Mouse (Mus musculus): ENCODE results near the gene Npas3. TPM values are rescaled to one million over a fixed set of nuclear protein-coding genes. Genes with fewer than 3 reads are reported as not detected.

Npas3 gene
- polyA plus RNA-seq, 1 experiment from 2014 or later, result 4.1 TPM

- Histone ChIP-seq H3K27ac (replicated peaks) (no peak overlapping the region), H3K4me3 (replicated peaks) (no peak overlapping the region), H3K4me2 (replicated peaks) (no peak overlapping the region), H3K27me3 (no peaks in the 10 kb centered on the region), H3K9ac (no peak overlapping the region), H3K36me3 (no peaks in the 10 kb centered on the region), H3K9me3 (replicated peaks) (no peaks in the 10 kb centered on the region), H3K4me1 (no peaks in the 10 kb centered on the region)
- WGBS, result 90% methylated on average over 9 of the region's 9 CpGs
- ATAC-seq (ENCODE audit: insufficient number of reproducible peaks, low FRiP score, low TSS enrichment, low read depth), result no peak
Observed at GRCm38 (mm10) chr12:53698483-53699227, 450.2 kb downstream of the Npas3 start.

GRCm38 (mm10) chr12:53719896-53720295 is 471.4 kb downstream of the Npas3 start:
- WGBS, result 58% methylated on average over 6 of the region's 6 CpGs
- Histone ChIP-seq H3K4me2 (replicated peaks) (no peak overlapping the region), H3K4me1 (no peaks in the 10 kb centered on the region), H3K27ac (replicated peaks) (no peak overlapping the region), H3K27me3 (no peaks in the 10 kb centered on the region), H3K9ac (no peak overlapping the region), H3K4me3 (replicated peaks) (no peak overlapping the region), H3K9me3 (replicated peaks) (no peaks in the 10 kb centered on the region), H3K36me3 (no peaks in the 10 kb centered on the region)
- ATAC-seq (ENCODE audit: insufficient number of reproducible peaks, low FRiP score, low TSS enrichment, low read depth), result no peak

- Histone ChIP-seq H3K27me3 (no peaks in the 10 kb centered on the region), H3K9ac (no peak overlapping the region), H3K4me1 (no peaks in the 10 kb centered on the region), H3K27ac (replicated peaks) (no peak overlapping the region), H3K4me3 (replicated peaks) (no peak overlapping the region), H3K36me3 (no peaks in the 10 kb centered on the region), H3K9me3 (replicated peaks) (no peaks in the 10 kb centered on the region), H3K4me2 (replicated peaks) (no peak overlapping the region)
- no peak for ATAC-seq (ENCODE audit: insufficient number of reproducible peaks, low FRiP score, low TSS enrichment, low read depth)
- WGBS, result 62% methylated on average over 7 of the region's 7 CpGs
Observed at GRCm38 (mm10) chr12:53722156-53722555, 473.7 kb downstream of the Npas3 start.

GRCm38 (mm10) chr12:53722718-53723698 is 474.5 kb downstream of the Npas3 start:
- Histone ChIP-seq H3K9ac (no peak overlapping the region), H3K4me1 (no peaks in the 10 kb centered on the region), H3K27ac (replicated peaks) (no peak overlapping the region), H3K4me2 (replicated peaks) (no peak overlapping the region), H3K36me3 (no peaks in the 10 kb centered on the region), H3K27me3 (no peaks in the 10 kb centered on the region), H3K4me3 (replicated peaks) (no peak overlapping the region), H3K9me3 (replicated peaks) (no peaks in the 10 kb centered on the region)
- WGBS, result 72% methylated on average over 15 of the region's 15 CpGs
- ATAC-seq (ENCODE audit: insufficient number of reproducible peaks, low FRiP score, low TSS enrichment, low read depth), result no peak

- H3K4me3 ChIP-seq (replicated peaks), result no peak overlapping the region
- no peak overlapping the region for H3K27ac ChIP-seq (replicated peaks)
- H3K36me3 ChIP-seq, result no peaks in the 10 kb centered on the region
- H3K4me1 ChIP-seq, result no peaks in the 10 kb centered on the region
- H3K27me3 ChIP-seq, result no peaks in the 10 kb centered on the region
- no peak overlapping the region for H3K9ac ChIP-seq
- 48% methylated on average over 5 of the region's 5 CpGs for WGBS
- H3K4me2 ChIP-seq (replicated peaks), result no peak overlapping the region
- no peaks in the 10 kb centered on the region for H3K9me3 ChIP-seq (replicated peaks)
- no peak for ATAC-seq (ENCODE audit: insufficient number of reproducible peaks, low FRiP score, low TSS enrichment, low read depth)
Observed at GRCm38 (mm10) chr12:53729275-53729674, 480.8 kb downstream of the Npas3 start.

- H3K27ac ChIP-seq (replicated peaks), result no peak overlapping the region
- no peak overlapping the region for H3K9ac ChIP-seq
- no peaks in the 10 kb centered on the region for H3K27me3 ChIP-seq
- no peak overlapping the region for H3K4me3 ChIP-seq (replicated peaks)
- H3K36me3 ChIP-seq, result no peaks in the 10 kb centered on the region
- 66% methylated on average over 16 of the region's 16 CpGs for WGBS
- H3K9me3 ChIP-seq (replicated peaks), result no peaks in the 10 kb centered on the region
- ATAC-seq (ENCODE audit: insufficient number of reproducible peaks, low FRiP score, low TSS enrichment, low read depth), result no peak
- no peaks in the 10 kb centered on the region for H3K4me1 ChIP-seq
- no peak overlapping the region for H3K4me2 ChIP-seq (replicated peaks)
Observed at GRCm38 (mm10) chr12:53738549-53739292, 490.2 kb downstream of the Npas3 start.

- ATAC-seq (ENCODE audit: insufficient number of reproducible peaks, low FRiP score, low TSS enrichment, low read depth), result no peak
Observed at GRCm38 (mm10) chr12:53746653-53747052, 498.2 kb downstream of the Npas3 start.

GRCm38 (mm10) chr12:53749375-53749774 is 500.9 kb downstream of the Npas3 start:
- H3K36me3 ChIP-seq, result no peaks in the 10 kb centered on the region
- H3K27me3 ChIP-seq, result no peaks in the 10 kb centered on the region
- H3K4me1 ChIP-seq, result peaks cover 8% of the 10 kb centered on the region; the same call in 1 of the 2 replicates
- H3K4me2 ChIP-seq (replicated peaks), result no peak overlapping the region
- H3K27ac ChIP-seq (replicated peaks), result no peak overlapping the region
- no peaks in the 10 kb centered on the region for H3K9me3 ChIP-seq (replicated peaks)
- H3K4me3 ChIP-seq (replicated peaks), result no peak overlapping the region
- H3K9ac ChIP-seq, result no peak overlapping the region
- 62% methylated on average over 4 of the region's 4 CpGs for WGBS
- ATAC-seq (ENCODE audit: insufficient number of reproducible peaks, low FRiP score, low TSS enrichment, low read depth), result no peak

More at GRCm38 (mm10) chr12:53746653-53747052, 498.2 kb downstream of the Npas3 start:
- Histone ChIP-seq H3K9me3 (replicated peaks) (no peaks in the 10 kb centered on the region), H3K4me2 (replicated peaks) (no peak overlapping the region), H3K9ac (no peak overlapping the region), H3K36me3 (no peaks in the 10 kb centered on the region), H3K27me3 (no peaks in the 10 kb centered on the region), H3K4me3 (replicated peaks) (no peak overlapping the region), H3K4me1 (no peaks in the 10 kb centered on the region), H3K27ac (replicated peaks) (no peak overlapping the region)
- 56% methylated on average over 5 of the region's 5 CpGs for WGBS

GRCm38 (mm10) chr12:53752281-53753072 is 504.0 kb downstream of the Npas3 start:
- Histone ChIP-seq H3K27ac (replicated peaks) (no peak overlapping the region), H3K9me3 (replicated peaks) (no peaks in the 10 kb centered on the region), H3K36me3 (no peaks in the 10 kb centered on the region), H3K9ac (no peak overlapping the region), H3K27me3 (no peaks in the 10 kb centered on the region), H3K4me1 (peaks cover 8% of the 10 kb centered on the region; the same call in 1 of the 2 replicates), H3K4me3 (replicated peaks) (no peak overlapping the region), H3K4me2 (replicated peaks) (no peak overlapping the region)
- no peak for ATAC-seq (ENCODE audit: insufficient number of reproducible peaks, low FRiP score, low TSS enrichment, low read depth)
- 71% methylated on average over 13 of the region's 13 CpGs for WGBS

GRCm38 (mm10) chr12:53753368-53753937 is 505.0 kb downstream of the Npas3 start:
- Histone ChIP-seq H3K4me3 (replicated peaks) (no peak overlapping the region), H3K4me1 (peaks cover 8% of the 10 kb centered on the region; the same call in 1 of the 2 replicates), H3K4me2 (replicated peaks) (no peak overlapping the region), H3K27me3 (no peaks in the 10 kb centered on the region), H3K36me3 (no peaks in the 10 kb centered on the region), H3K27ac (replicated peaks) (no peak overlapping the region), H3K9me3 (replicated peaks) (no peaks in the 10 kb centered on the region), H3K9ac (no peak overlapping the region)
- ATAC-seq (ENCODE audit: insufficient number of reproducible peaks, low FRiP score, low TSS enrichment, low read depth), result peak; percentile 24; the same call in 1 of the 2 replicates
- 42% methylated on average over 13 of the region's 13 CpGs for WGBS
